Mouse (Mus musculus): ENCODE measurements around the gene Slc35b2.

- TF ChIP-seq CTCF (conservative IDR thresholded peaks at IDR 0.05 in 1 of 2, IDR thresholded peaks at IDR 0.05 in 1 of 2; ENCODE audit: low read depth in 2 of 2, low read length in 2 of 2) (no peak), SIN3A (IDR thresholded peaks at IDR 0.05; ENCODE audit: low read length) (no peak), POLR2A (IDR thresholded peaks at IDR 0.05; ENCODE audit: low read depth, low read length) (no peak)
These were observed 36.0 kb downstream of the Slc35b2 start, which contains the start of gene Slc29a1 for GRCm38 (mm10) chr17:45599446-45600242.

Data from CH12.LX (cell line).